Mouse (Mus musculus) lung, embryonic 16.5 days (tissue): ENCODE data around the gene Dpp8. TPM values are rescaled to one million over a fixed set of nuclear protein-coding genes. Genes with fewer than 3 reads are reported as not detected.
A peak's percentile ranks its signal among the peaks of the same experiment; 100 is the strongest.
"Not testable (repeated sequence)": the region's sequence is repeated elsewhere in the genome, so short reads cannot be mapped to it uniquely, and the experiment has no call there.

ENCODE experiments used
- ATAC-seq: fragments of 200-750 bp; cut with Nextera tagmentation; 2 replicates; pipeline ENCODE4 v1.8.0; 2017; ENCODE audit warnings: low read depth, mild to moderate bottlenecking, moderate library complexity
- H3K27ac ChIP-seq: fragments of 300-500 bp; sonication (generic); 2 replicates; pipeline ENCODE4 v1.5.1; 2014; ENCODE audit warnings: mild to moderate bottlenecking, control low read depth, low read length
- H3K27me3 ChIP-seq: fragments of 300-500 bp; sonication (generic); 2 replicates; pipeline ENCODE4 v1.6.1; 2014; ENCODE audit warnings: low read depth, low read length, mixed read lengths; ENCODE audit not compliant: control insufficient read depth, insufficient read depth
- H3K36me3 ChIP-seq: fragments of 300-500 bp; sonication (generic); 2 replicates; pipeline ENCODE4 v1.6.1; 2014; ENCODE audit warnings: low read length; ENCODE audit not compliant: control insufficient read depth, insufficient read depth
- H3K4me1 ChIP-seq: fragments of 300-500 bp; sonication (generic); replicated peaks from 2 replicates; pipeline ENCODE4 v1.6.1; 2014; ENCODE audit warnings: low read length, mixed read lengths; ENCODE audit not compliant: control insufficient read depth, insufficient read depth
- H3K4me2 ChIP-seq: fragments of 300-500 bp; sonication (generic); 2 replicates; pipeline ENCODE4 v1.6.1; 2014; ENCODE audit warnings: low read depth, low read length, control low read depth
- H3K4me3 ChIP-seq: fragments of 300-500 bp; sonication (generic); 2 replicates; pipeline ENCODE4 v1.5.1; 2014; ENCODE audit warnings: mild to moderate bottlenecking, low read length, control low read depth
- H3K9ac ChIP-seq: fragments of 300-500 bp; sonication (generic); 2 replicates; pipeline ENCODE4 v1.6.1; 2014; ENCODE audit warnings: low read length, control low read depth
- H3K9me3 ChIP-seq: fragments of 300-500 bp; sonication (generic); 2 replicates; pipeline ENCODE4 v1.6.1; 2016; ENCODE audit warnings: low read length; ENCODE audit not compliant: control insufficient read depth
- WGBS: fragments of 180-500 bp; shearing (Covaris S2); extraction: QIAGEN DNeasy Blood & Tissue Kit; methylation state at CpG from one replicate; pipeline ENCODE4 v1.1.7; 2014; 5-methylcytosine and 5-hydroxymethylcytosine counted together
- polyA plus RNA-seq: library from polyadenylated mRNA; unstranded; fragments of >200 nt; fragmentation: Nextera tagmentation; extraction: Ambion mirVana; gene quantifications from 2 replicates; pipeline ENCODE4 v1.2.1, GENCODE M21; 2015

Gene Dpp8
- polyA plus RNA-seq, 1 experiment from 2014 or later, result 35.9 TPM

DNA sequence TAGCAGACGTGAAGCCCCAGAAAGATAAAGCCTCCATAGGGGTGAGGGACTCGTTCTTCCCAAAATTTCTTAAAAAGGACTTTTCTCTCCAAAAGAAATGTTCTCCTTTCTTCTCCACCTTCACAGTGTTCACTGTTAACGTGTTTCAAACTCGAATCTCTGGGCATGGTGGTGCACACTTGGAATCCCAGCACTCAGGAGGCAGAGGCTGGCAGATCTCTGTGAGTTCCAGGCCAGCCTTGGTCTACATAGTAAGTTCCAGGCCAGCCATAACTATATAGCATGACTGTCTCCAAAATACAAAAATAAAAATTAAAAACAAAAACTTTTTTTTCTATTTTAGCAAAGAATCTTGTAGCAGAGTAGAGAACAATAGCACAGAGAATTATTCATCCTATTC is 12.1 kb upstream of the Dpp8 start:
- no peaks in the 10 kb centered on the region for H3K36me3 ChIP-seq
- 46% methylated on average over 4 of the region's 4 CpGs for WGBS
- no peak overlapping the region for H3K4me3 ChIP-seq
- H3K27ac ChIP-seq, result no peak overlapping the region
- ATAC-seq, result no peak
- H3K9ac ChIP-seq, result no peak overlapping the region; the same call in 1 of the 2 replicates
- H3K4me2 ChIP-seq, result peak overlapping the region; percentile 79
- no peaks in the 10 kb centered on the region for H3K27me3 ChIP-seq
- no peaks in the 10 kb centered on the region for H3K9me3 ChIP-seq
- H3K4me1 ChIP-seq, result peaks cover 44% of the 10 kb centered on the region

DNA sequence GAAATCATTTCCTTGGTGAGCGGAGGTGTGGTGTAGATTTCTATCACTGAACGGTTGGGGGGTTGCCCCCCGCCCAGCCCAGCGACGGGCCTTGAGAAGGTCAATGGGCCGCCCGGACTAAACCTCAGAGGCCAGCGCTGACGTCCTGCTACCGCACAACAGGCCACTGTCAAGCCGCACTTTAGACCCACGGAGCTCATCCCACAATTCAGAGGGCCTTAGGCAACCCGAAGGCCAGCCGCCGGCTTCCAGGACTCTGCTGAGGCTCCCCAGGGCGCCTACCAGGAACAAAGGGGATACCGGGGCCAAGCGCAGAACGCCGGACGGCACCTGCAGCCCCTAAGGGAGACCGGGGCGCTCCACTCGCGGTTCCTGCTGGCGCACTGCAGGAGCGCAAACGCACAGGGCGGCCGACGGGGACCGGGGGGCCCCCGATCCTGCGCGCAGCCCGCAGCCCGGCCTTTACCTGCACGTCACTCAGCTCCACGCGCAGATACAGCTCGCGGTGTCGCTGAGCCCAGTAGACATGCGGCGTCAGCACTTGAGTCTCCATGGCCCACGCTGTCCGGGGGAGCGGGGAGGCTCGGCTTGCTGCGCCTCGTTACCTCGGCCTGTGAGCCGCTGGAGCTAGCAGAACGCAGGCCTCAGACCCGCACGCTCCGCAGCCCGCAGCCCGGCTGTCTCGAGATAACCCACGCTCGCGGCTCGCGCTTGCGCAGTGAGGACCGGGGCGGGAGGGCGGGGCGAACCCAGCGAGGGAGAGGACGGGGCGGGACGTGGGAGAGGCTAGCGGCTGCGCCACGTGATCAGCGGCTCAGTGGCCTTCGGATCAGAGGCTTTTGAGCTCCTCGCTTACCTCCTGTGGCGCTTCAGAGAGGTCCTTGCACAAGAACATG is 11.0 kb upstream of the Dpp8 start, which contains the start of gene Hacd3:
Hacd3 (minus strand) TSS at position 703 of the 896 bp plus-strand sequence.
- Histone ChIP-seq H3K4me2 (peak within 1 kb of the TSS; percentile 79), H3K4me3 (peak within 1 kb of the TSS; percentile 97), H3K9ac (peak within 1 kb of the TSS; percentile 95), H3K4me1 (peaks cover 34% of the 10 kb centered on the region), H3K27me3 (no peaks in the 10 kb centered on the region), H3K27ac (peak within 1 kb of the TSS; percentile 70), H3K9me3 (no peaks in the 10 kb centered on the region), H3K36me3 (no peaks in the 10 kb centered on the region)
- peak; percentile 96 for ATAC-seq
- WGBS, result under 1% methylated on average over 73 of the region's 81 CpGs

DNA sequence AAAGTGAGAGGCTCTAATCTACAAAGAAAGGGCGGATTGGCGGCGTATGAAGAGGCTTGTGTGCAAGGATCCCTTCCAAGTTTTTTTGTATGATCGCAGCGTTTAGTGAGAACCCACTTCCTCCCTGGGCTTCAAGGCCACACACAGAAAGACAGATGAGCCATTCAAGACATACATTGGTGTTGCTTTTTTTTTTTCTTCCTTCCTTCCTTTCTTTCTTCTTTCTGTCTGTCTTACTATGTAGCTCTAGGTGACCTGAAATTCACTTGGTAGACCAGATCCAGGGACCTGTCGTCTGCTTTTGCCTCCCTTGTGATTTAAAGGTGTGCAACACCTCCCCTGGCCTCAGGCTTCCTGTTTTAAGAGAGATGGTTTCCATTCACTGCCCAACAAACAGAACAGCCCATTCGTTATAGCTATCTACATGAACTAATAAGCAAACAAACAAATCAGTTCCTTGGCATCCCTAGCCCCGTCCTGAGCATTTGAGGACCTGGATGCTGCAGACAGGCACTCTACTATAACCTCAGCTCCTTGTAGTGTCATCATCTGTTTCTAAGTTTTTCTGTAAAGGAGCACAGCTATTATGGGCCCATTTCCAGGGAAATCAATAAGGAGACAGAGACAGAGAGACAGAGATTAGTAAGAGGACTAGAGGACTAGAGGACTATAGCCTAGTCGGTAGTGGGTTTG is 10.2 kb upstream of the Dpp8 start:
- H3K27ac ChIP-seq, result peak overlapping the region; percentile 58
- peak overlapping the region; percentile 79 for H3K4me2 ChIP-seq
- H3K9me3 ChIP-seq, result no peaks in the 10 kb centered on the region
- no peaks in the 10 kb centered on the region for H3K36me3 ChIP-seq
- ATAC-seq, result no peak
- peaks cover 27% of the 10 kb centered on the region for H3K4me1 ChIP-seq
- H3K4me3 ChIP-seq, result peak overlapping the region; percentile 97
- no peaks in the 10 kb centered on the region for H3K27me3 ChIP-seq
- WGBS, result 14% methylated on average over 9 of the region's 9 CpGs
- peak overlapping the region; percentile 95 for H3K9ac ChIP-seq

DNA sequence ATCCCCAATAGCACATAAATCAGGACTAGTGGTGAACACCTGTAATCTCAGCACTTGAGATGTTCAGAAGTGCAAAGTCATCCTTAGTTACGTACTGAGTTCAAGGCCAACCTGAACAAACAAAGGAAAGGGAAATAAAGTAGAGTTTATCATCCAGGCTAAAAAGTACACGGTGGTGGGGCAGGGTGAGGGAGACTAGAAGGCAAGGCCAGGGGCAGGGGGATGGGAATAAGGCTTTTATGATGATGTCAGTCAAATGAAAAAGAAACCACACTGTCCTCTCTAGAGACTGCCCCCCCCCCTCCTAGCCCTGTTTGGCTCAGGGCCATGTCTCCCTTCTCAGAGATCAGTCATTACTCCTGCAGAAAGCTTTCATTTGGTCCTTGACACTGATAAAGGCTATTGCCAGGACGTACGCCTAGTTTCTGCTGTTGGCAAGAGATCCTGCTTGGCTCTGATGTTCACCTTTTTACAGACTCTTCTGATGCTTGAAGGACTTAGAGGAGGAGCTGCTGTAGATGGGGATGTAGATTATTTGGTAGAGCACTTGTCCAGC is 9.6 kb upstream of the Dpp8 start:
- Histone ChIP-seq H3K9ac (no peak overlapping the region), H3K4me2 (no peak overlapping the region), H3K4me1 (peaks cover 26% of the 10 kb centered on the region), H3K4me3 (no peak overlapping the region), H3K27me3 (no peaks in the 10 kb centered on the region), H3K36me3 (no peaks in the 10 kb centered on the region), H3K27ac (no peak overlapping the region), H3K9me3 (no peaks in the 10 kb centered on the region)
- 30% methylated on average over 4 of the region's 4 CpGs for WGBS
- ATAC-seq, result no peak

DNA sequence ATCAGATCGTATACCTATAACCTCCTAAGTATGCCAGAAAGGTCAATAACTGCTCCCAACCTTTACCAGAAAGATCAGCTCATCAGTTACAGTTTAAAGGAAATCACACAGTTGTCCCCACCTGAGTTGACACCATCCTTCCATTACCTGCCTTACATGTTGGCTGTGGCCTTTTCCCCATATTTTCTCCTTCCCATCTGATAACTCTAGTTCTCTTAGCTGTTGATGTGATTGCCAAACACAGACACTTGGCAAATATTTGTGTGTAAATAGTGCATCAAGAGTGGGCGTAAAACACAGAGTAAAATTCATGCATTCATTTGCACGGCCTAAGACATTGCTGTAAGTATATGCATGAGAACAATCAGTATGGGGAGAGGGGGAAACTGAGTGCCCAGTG is 8.8 kb upstream of the Dpp8 start:
- ATAC-seq, result no peak
- 83% methylated on average over 3 of the region's 3 CpGs for WGBS
- Histone ChIP-seq H3K4me1 (peaks cover 26% of the 10 kb centered on the region), H3K27ac (no peak overlapping the region), H3K4me2 (no peak overlapping the region), H3K27me3 (no peaks in the 10 kb centered on the region), H3K9ac (no peak overlapping the region), H3K9me3 (no peaks in the 10 kb centered on the region), H3K36me3 (no peaks in the 10 kb centered on the region), H3K4me3 (no peak overlapping the region)

DNA sequence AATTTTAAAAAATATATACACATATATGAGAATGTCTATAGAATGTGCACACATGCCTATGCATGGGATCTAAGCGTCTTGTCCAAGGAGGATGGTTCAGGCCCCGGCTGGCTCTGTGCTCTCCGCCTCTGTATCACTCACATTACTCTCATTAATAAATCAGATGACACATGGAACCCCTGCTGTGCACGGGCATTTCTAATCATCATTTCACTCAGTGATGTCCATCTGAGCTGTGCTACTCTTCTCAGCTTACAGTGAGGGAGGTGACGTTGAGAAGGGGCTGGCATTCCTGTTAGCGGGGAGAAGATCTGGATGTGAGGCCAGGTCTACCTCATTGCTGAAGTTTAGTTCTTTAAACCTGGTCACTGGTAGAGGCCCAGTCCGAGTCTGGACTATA is 5.0 kb upstream of the Dpp8 start:
- Histone ChIP-seq H3K4me1 (peaks cover 9% of the 10 kb centered on the region), H3K27ac (no peak overlapping the region), H3K9me3 (no peaks in the 10 kb centered on the region), H3K36me3 (no peaks in the 10 kb centered on the region), H3K27me3 (no peaks in the 10 kb centered on the region), H3K9ac (no peak overlapping the region), H3K4me2 (no peak overlapping the region), H3K4me3 (no peak overlapping the region)
- no peak for ATAC-seq
- 75% methylated on average over 7 of the region's 7 CpGs for WGBS

DNA sequence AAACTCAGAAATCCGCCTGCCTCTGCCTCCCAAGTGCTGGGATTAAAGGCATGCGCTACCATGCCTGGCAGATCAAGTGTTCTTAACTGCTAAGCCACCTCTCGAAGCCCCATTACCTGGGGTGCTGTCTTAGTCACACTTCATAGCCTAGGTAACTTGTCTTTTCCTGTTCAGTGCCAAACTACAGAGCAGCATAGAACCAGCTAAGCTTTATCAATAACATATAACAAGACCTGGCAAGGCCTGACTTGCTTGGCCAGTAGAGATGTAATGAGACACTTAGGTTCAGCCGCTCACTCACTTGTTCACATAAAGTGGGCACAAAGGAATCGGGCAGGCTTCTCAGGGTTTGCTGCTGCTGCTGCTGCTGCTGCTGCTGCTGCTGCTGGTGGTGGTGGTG is 3.9 kb upstream of the Dpp8 start:
- Histone ChIP-seq H3K9me3 (no peaks in the 10 kb centered on the region), H3K36me3 (no peaks in the 10 kb centered on the region), H3K9ac (no peak overlapping the region), H3K4me1 (peaks cover 6% of the 10 kb centered on the region), H3K27me3 (no peaks in the 10 kb centered on the region), H3K27ac (no peak overlapping the region), H3K4me3 (no peak overlapping the region), H3K4me2 (no peak overlapping the region)
- WGBS, result 93% methylated on average over 5 of the region's 5 CpGs
- no peak for ATAC-seq

DNA sequence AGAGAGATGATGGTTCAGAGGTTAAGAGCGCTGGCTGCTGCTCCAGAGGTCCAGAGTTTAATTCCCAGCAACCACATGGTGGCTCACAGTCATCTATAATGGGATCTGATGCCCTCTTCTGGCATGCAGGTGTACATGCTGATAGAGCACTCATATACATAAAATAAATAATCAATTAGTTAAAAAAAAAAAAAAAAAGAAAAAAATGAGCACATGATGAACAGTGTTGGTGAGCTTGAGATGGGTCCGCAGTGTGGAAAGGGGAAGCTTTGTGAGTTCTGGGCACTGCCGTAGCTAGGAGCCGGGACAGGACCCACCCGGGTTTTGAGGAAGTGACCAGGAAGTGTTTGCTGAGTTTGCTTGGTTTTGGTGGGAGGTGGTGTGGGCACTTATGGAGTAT is 859 bp upstream of the Dpp8 start:
- ATAC-seq, H3K9ac ChIP-seq, H3K9me3 ChIP-seq, H3K36me3 ChIP-seq, H3K4me2 ChIP-seq, H3K27ac ChIP-seq, H3K4me3 ChIP-seq, H3K4me1 ChIP-seq, H3K27me3 ChIP-seq: not testable (repeated sequence)
- WGBS, result 56% methylated on average over 5 of the region's 5 CpGs

DNA sequence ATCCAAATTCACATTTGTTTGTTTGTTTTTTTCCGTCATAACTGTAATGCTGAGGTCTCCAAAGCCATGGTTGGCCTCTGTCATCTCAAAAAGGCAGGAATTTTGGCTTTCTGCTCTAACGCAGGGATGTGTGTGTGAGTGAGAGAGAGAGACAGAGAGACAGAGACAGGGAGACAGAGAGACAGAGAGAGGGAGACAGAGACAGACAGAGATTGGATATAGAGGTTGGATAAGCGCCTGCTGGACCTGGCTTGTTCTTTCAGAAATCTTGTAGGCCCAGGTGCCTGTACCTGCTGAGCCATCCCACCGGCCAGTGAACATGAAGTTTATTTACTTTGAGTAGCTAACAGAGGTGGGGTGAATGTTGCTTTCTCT is 333 bp upstream of the Dpp8 start:
- no peaks in the 10 kb centered on the region for H3K36me3 ChIP-seq
- no peak overlapping the region for H3K27ac ChIP-seq
- H3K9me3 ChIP-seq, result no peaks in the 10 kb centered on the region
- peak overlapping the region; percentile 93 for H3K4me3 ChIP-seq
- no peak for ATAC-seq
- peak overlapping the region; percentile 54 for H3K9ac ChIP-seq
- WGBS, result 24% methylated on average over 4 of the region's 4 CpGs
- peaks cover 9% of the 10 kb centered on the region for H3K4me1 ChIP-seq
- H3K27me3 ChIP-seq, result no peaks in the 10 kb centered on the region
- H3K4me2 ChIP-seq, result peak overlapping the region; percentile 49
